ENCODE assay signal across 9 mouse cellular contexts in genomic region chr17:80559050-80559449, GRCm38 (mm10). TPM values are rescaled to one million over a fixed set of nuclear protein-coding genes. Genes with fewer than 3 reads are reported as not detected.
A peak's percentile ranks its signal among the peaks of the same experiment; 100 is the strongest.
DNase-seq lines count a peak whose midpoint lies in the region; ATAC-seq and TF ChIP-seq lines count a peak whose summit lies in the region.
"Had no signal": no experiment of that assay in that cellular context is flagged by ENCODE, and none has a peak within 500 bp of the region (broad histone marks: within the 10 kb centered on the region; RNA-seq: fewer than 3 reads in every experiment).

No protein-coding gene starts in this region.

- no peak for TF ChIP-seq EP300 in CH12.LX (IDR thresholded peaks at IDR 0.05; ENCODE audit: low read length)

- no peak for ATAC-seq in kidney, embryonic 14.5 days (ENCODE audit: low FRiP score, low TSS enrichment)
- no peak for ATAC-seq in limb, embryonic 11.5 days (ENCODE audit: insufficient number of reproducible peaks, low FRiP score, low TSS enrichment, low read depth)

- H3K27me3 ChIP-seq in kidney, adult 2 months (replicated peaks; ENCODE audit: control insufficient read depth, insufficient read depth, low read length) = no peaks in the 10 kb centered on the region
- H3K27me3 ChIP-seq in kidney, embryonic 14.5 days (ENCODE audit: control insufficient read depth, insufficient read depth, low read length) = no peaks in the 10 kb centered on the region
- H3K27me3 ChIP-seq in CH12.LX (replicated peaks) = no peaks in the 10 kb centered on the region
- no peaks in the 10 kb centered on the region for H3K27me3 ChIP-seq in embryonic facial prominence, embryonic 10.5 days (replicated peaks; ENCODE audit: low read depth, poor library complexity, severe bottlenecking)
- H3K27me3 ChIP-seq in limb, embryonic 11.5 days (ENCODE audit: control insufficient read depth, insufficient read depth, low read length) = no peaks in the 10 kb centered on the region
- H3K27me3 ChIP-seq: neural tube, embryonic 12.5 days had no signal

- no peak for TF ChIP-seq POLR2A in kidney, adult 2 months (IDR thresholded peaks at IDR 0.05; ENCODE audit: low read depth, low read length)
- TF ChIP-seq POLR2A in CH12.LX (IDR thresholded peaks at IDR 0.05; ENCODE audit: low read depth, low read length) = no peak

- DNase-seq in kidney, adult 2 months = peak; percentile 57
- DNase-seq in CH12.LX (ENCODE audit: extremely low read depth) (peak; percentile 62), adipocyte (ENCODE audit: low spot score) (peak; percentile 84)
- DNase-seq in embryonic facial prominence, embryonic 10.5 days (ENCODE audit: low spot score) = peak; percentile 59
- peak; percentile 66 for DNase-seq in limb, embryonic 11.5 days (ENCODE audit: low spot score)
- peak; percentile 62 for DNase-seq in thymus, postnatal 0 days (ENCODE audit: low spot score)
- DNase-seq in layer of hippocampus, adult 9-10 months (ENCODE audit: low spot score) = no peak

- H3K4me1 ChIP-seq in kidney, adult 2 months (ENCODE audit: control insufficient read depth, insufficient read depth, low read length) = peaks cover 5% of the 10 kb centered on the region; the same call in 1 of the 2 replicates
- H3K4me1 ChIP-seq in kidney, embryonic 14.5 days (ENCODE audit: control insufficient read depth, insufficient read depth, low read length) = 0 out of 2 replicates have a peak, but pooled peaks cover 1% of the 10 kb centered on the region
- H3K4me1 ChIP-seq in CH12.LX (ENCODE audit: control insufficient read depth in 1 of 2, insufficient read depth in 2 of 2) = peaks cover 4 to 29% of the 10 kb centered on the region in 2 experiments; a peak in 3 of 4 replicates
- peaks cover 9% of the 10 kb centered on the region for H3K4me1 ChIP-seq in embryonic facial prominence, embryonic 10.5 days
- H3K4me1 ChIP-seq in limb, embryonic 11.5 days (ENCODE audit: control insufficient read depth, insufficient read depth, low read length) = no peaks in the 10 kb centered on the region

- dilution Hi-C loops in CH12.LX (cut with MboI; ENCODE audit: extremely low pct_ligation_motif_present, extremely low pct_unique_long_range_greater_than_20kb, low sequenced_read_pairs) = loop anchor here (25.0 kb wide), 1 partner anchor 97 kb away; no protein-coding TSS in a partner anchor

- H3K79me2 ChIP-seq in CH12.LX (replicated peaks; ENCODE audit: control insufficient read depth, extremely low read depth, insufficient read depth, poor library complexity, severe bottlenecking) = peaks cover 2% of the 10 kb centered on the region; the same call in 1 of the 2 replicates

- H3K9me3 ChIP-seq in kidney, embryonic 14.5 days (ENCODE audit: control insufficient read depth, low read length) = no peaks in the 10 kb centered on the region
- H3K9me3 ChIP-seq in CH12.LX (replicated peaks; ENCODE audit: low read length) = no peaks in the 10 kb centered on the region
- no peaks in the 10 kb centered on the region for H3K9me3 ChIP-seq in embryonic facial prominence, embryonic 10.5 days
- no peaks in the 10 kb centered on the region for H3K9me3 ChIP-seq in limb, embryonic 11.5 days (ENCODE audit: control insufficient read depth, low read length)
- H3K9me3 ChIP-seq: neural tube, embryonic 12.5 days had no signal

- peak; percentile 55 for TF ChIP-seq CTCF in kidney, adult 2 months (conservative IDR thresholded peaks at IDR 0.05; ENCODE audit: insufficient read depth, insufficient read length, low read depth, low read length)
- TF ChIP-seq CTCF in CH12.LX (conservative IDR thresholded peaks at IDR 0.05 in 1 of 2, IDR thresholded peaks at IDR 0.05 in 1 of 2; ENCODE audit: low read depth in 2 of 2, low read length in 2 of 2) = peak; percentile 40 to 76; a peak in 2 of 4 replicates

- TF ChIP-seq RAD21 in CH12.LX (IDR thresholded peaks at IDR 0.05; ENCODE audit: low read depth, low read length) = peak; percentile 54

- H3K36me3 ChIP-seq in kidney, adult 2 months (ENCODE audit: control insufficient read depth, insufficient read depth, low read length) = no peaks in the 10 kb centered on the region
- no peaks in the 10 kb centered on the region for H3K36me3 ChIP-seq in kidney, embryonic 14.5 days (ENCODE audit: control insufficient read depth, insufficient read depth, low read length)
- H3K36me3 ChIP-seq in CH12.LX (replicated peaks in 1 of 2; ENCODE audit: control insufficient read depth in 1 of 2, insufficient read depth in 1 of 2, low read length in 1 of 2) = peaks cover 0 to 19% of the 10 kb centered on the region in 2 experiments
- peaks cover 21% of the 10 kb centered on the region for H3K36me3 ChIP-seq in embryonic facial prominence, embryonic 10.5 days (replicated peaks)
- H3K36me3 ChIP-seq in limb, embryonic 11.5 days (ENCODE audit: control insufficient read depth, insufficient read depth, low read length) = no peaks in the 10 kb centered on the region

- no peak overlapping the region for H3K4me2 ChIP-seq in kidney, embryonic 14.5 days (replicated peaks; ENCODE audit: low read depth, low read length)
- no peak overlapping the region for H3K4me2 ChIP-seq in CH12.LX (ENCODE audit: insufficient read depth, low read depth, poor library complexity, severe bottlenecking)
- H3K4me2 ChIP-seq in limb, embryonic 11.5 days (ENCODE audit: low read depth, severe bottlenecking) = no peak overlapping the region
- H3K4me2 ChIP-seq: neural tube, embryonic 12.5 days had no signal

- H3K9ac ChIP-seq in kidney, embryonic 14.5 days (ENCODE audit: low read depth, low read length) = no peak overlapping the region
- H3K9ac ChIP-seq in CH12.LX (ENCODE audit: insufficient read depth, low read depth) = no peak overlapping the region
- no peak overlapping the region for H3K9ac ChIP-seq in limb, embryonic 11.5 days (ENCODE audit: low read length)
- H3K9ac ChIP-seq: neural tube, embryonic 12.5 days had no signal

- 35% methylated on average over 11 of the region's 11 CpGs for WGBS in kidney, adult 2 months
- WGBS in kidney, embryonic 14.5 days = 45% methylated on average over 11 of the region's 11 CpGs
- WGBS in embryonic facial prominence, embryonic 10.5 days = 31% methylated on average over 11 of the region's 11 CpGs
- 35% methylated on average over 11 of the region's 11 CpGs for WGBS in limb, embryonic 11.5 days

- in situ Hi-C loops in CH12.LX (cut with MboI; ENCODE audit: low pct_ligation_motif_present, low pct_unique_long_range_greater_than_20kb, low sequenced_read_pairs) = loop anchor here (10.0 to 25.0 kb wide), 2 partner anchors 74 to 272 kb away; partner anchors contain the start of genes Dhx57, Morn2 and Sos1

- peak overlapping the region; percentile 55; the same call in 1 of the 2 replicates for H3K27ac ChIP-seq in kidney, adult 2 months (ENCODE audit: insufficient read depth, low read depth, low read length)
- H3K27ac ChIP-seq in kidney, embryonic 14.5 days (ENCODE audit: low read depth, low read length) = no peak overlapping the region
- H3K27ac ChIP-seq in CH12.LX (ENCODE audit: insufficient read depth, low read depth) = no peak overlapping the region
- no peak overlapping the region for H3K27ac ChIP-seq in embryonic facial prominence, embryonic 10.5 days (replicated peaks)
- H3K27ac ChIP-seq in limb, embryonic 11.5 days (replicated peaks; ENCODE audit: low read depth, low read length) = no peak overlapping the region
- H3K27ac ChIP-seq: neural tube, embryonic 12.5 days had no signal

- no peak overlapping the region for H3K4me3 ChIP-seq in kidney, adult 2 months (ENCODE audit: insufficient read depth, low read depth, low read length)
- no peak overlapping the region for H3K4me3 ChIP-seq in kidney, embryonic 14.5 days (ENCODE audit: low read length)
- H3K4me3 ChIP-seq in CH12.LX (replicated peaks in 1 of 3; ENCODE audit: low read depth in 2 of 3, low read length in 2 of 3, poor library complexity in 1 of 3) = no peak overlapping the region
- no peak overlapping the region for H3K4me3 ChIP-seq in embryonic facial prominence, embryonic 10.5 days
- H3K4me3 ChIP-seq in limb, embryonic 11.5 days (ENCODE audit: low read depth, low read length) = no peak overlapping the region
- H3K4me3 ChIP-seq: neural tube, embryonic 12.5 days had no signal

TF ChIP-seq in CH12.LX, 34 proteins besides CTCF, POLR2A, EP300 and RAD21:
- TF ChIP-seq CHD1 (IDR thresholded peaks at IDR 0.05; ENCODE audit: low read depth, low read length) = no peak
- TF ChIP-seq CHD2 (IDR thresholded peaks at IDR 0.05; ENCODE audit: low read length) = no peak
- peak; percentile 57 for TF ChIP-seq SMC3 (IDR thresholded peaks at IDR 0.05; ENCODE audit: low read depth, low read length)
- TF ChIP-seq ZKSCAN1 (IDR thresholded peaks at IDR 0.05; ENCODE audit: borderline replicate concordance, low read depth, low read length) = no peak
- TF ChIP-seq TCF12 (IDR thresholded peaks at IDR 0.05; ENCODE audit: low read depth, low read length) = no peak
- TF ChIP-seq ZMIZ1 (IDR thresholded peaks at IDR 0.05; ENCODE audit: low read depth, low read length) = no peak
- peak; percentile 98 for TF ChIP-seq ZNF384 (IDR thresholded peaks at IDR 0.05; ENCODE audit: low read depth, low read length)
- no peak for TF ChIP-seq USF1 (IDR thresholded peaks at IDR 0.05; ENCODE audit: low read depth, low read length)

RNA-seq across cellular contexts. Expression of gene Cdkl4, which starts 18.6 kb away (rescaled TPM):
- polyA plus RNA-seq in kidney, adult 2 months (2012; rRNA removed) = 0.19 and 0.34 TPM in 2 replicates
- polyA plus RNA-seq in kidney, embryonic 14.5 days (2014; fragmentation: Nextera tagmentation; extraction: Ambion mirVana) = 0.39 and 0.49 TPM in 2 replicates
- total RNA-seq in CH12.LX (2012; rRNA removed) (0.63 and 0.76 TPM in 2 replicates), CH12.LX (2014; rRNA removed) (1.9 and 2.0 TPM in 2 replicates)
- polyA plus RNA-seq in CH12.LX (2012; ENCODE audit: insufficient read length, low read depth) = 1.1 and 1.2 TPM in 2 replicates
- 0.74 and 1.0 TPM in 2 replicates for polyA plus RNA-seq in embryonic facial prominence, embryonic 10.5 days (2016; fragmentation: Nextera tagmentation; extraction: Ambion mirVana)
- 0.55 and 0.61 TPM in 2 replicates for polyA plus RNA-seq in limb, embryonic 11.5 days (2014; fragmentation: Nextera tagmentation; extraction: Ambion mirVana)
- polyA plus RNA-seq in thymus, postnatal 0 days (2015; fragmentation: Nextera tagmentation; extraction: Ambion mirVana) = 0.32 and 0.36 TPM in 2 replicates
